Mouse (Mus musculus) midbrain, embryonic 15.5 days (tissue): ENCODE measurements around the gene Nfic. TPM values are rescaled to one million over a fixed set of nuclear protein-coding genes. Genes with fewer than 3 reads are reported as not detected.

Experiments
- ATAC-seq: fragments of 200-750 bp; cut with Nextera tagmentation; replicated peaks from 2 replicates; pipeline ENCODE4 v1.8.0; 2017; ENCODE audit warnings: moderate TSS enrichment
- H3K27ac ChIP-seq: fragments of 300-500 bp; sonication (generic); 2 replicates; pipeline ENCODE4 v1.5.1; 2015; ENCODE audit warnings: mild to moderate bottlenecking, inconsistent platforms
- H3K27me3 ChIP-seq: fragments of 300-500 bp; sonication (generic); replicated peaks from 2 replicates; pipeline ENCODE4 v1.6.1; 2015; ENCODE audit warnings: inconsistent platforms
- H3K36me3 ChIP-seq: fragments of 300-500 bp; sonication (generic); replicated peaks from 2 replicates; pipeline ENCODE4 v1.6.1; 2015; ENCODE audit warnings: inconsistent platforms
- H3K4me1 ChIP-seq: fragments of 300-500 bp; sonication (generic); 2 replicates; pipeline ENCODE4 v1.6.1; 2015; ENCODE audit warnings: inconsistent platforms
- H3K4me2 ChIP-seq: fragments of 300-500 bp; sonication (generic); 2 replicates; pipeline ENCODE4 v1.6.1; 2015; ENCODE audit warnings: inconsistent platforms, mild to moderate bottlenecking, moderate library complexity
- H3K4me3 ChIP-seq: fragments of 300-500 bp; sonication (generic); 2 replicates; pipeline ENCODE4 v1.5.1; 2015; ENCODE audit warnings: mild to moderate bottlenecking, inconsistent platforms
- H3K9ac ChIP-seq: fragments of 300-500 bp; sonication (generic); 2 replicates; pipeline ENCODE4 v1.6.1; 2015; ENCODE audit warnings: mild to moderate bottlenecking, inconsistent platforms
- H3K9me3 ChIP-seq: fragments of 300-500 bp; sonication (generic); 2 replicates; pipeline ENCODE4 v1.6.1; 2016; ENCODE audit warnings: inconsistent platforms
- whole genome bisulfite sequencing: fragments of 180-500 bp; shearing (Covaris S2); methylation state at CpG from one replicate; pipeline ENCODE4 v1.1.7; 2015; ENCODE audit warnings: mixed read lengths; 5-methylcytosine and 5-hydroxymethylcytosine counted together
- polyA plus RNA-seq: library from polyadenylated mRNA; unstranded; fragments of >200 nt; fragmentation: Nextera tagmentation; extraction: Ambion mirVana; gene quantifications from 2 replicates; pipeline ENCODE4 v1.2.1, GENCODE M21; 2015

Gene Nfic
- polyA plus RNA-seq, 1 experiment from 2014 or later: 18.1 TPM

DNA sequence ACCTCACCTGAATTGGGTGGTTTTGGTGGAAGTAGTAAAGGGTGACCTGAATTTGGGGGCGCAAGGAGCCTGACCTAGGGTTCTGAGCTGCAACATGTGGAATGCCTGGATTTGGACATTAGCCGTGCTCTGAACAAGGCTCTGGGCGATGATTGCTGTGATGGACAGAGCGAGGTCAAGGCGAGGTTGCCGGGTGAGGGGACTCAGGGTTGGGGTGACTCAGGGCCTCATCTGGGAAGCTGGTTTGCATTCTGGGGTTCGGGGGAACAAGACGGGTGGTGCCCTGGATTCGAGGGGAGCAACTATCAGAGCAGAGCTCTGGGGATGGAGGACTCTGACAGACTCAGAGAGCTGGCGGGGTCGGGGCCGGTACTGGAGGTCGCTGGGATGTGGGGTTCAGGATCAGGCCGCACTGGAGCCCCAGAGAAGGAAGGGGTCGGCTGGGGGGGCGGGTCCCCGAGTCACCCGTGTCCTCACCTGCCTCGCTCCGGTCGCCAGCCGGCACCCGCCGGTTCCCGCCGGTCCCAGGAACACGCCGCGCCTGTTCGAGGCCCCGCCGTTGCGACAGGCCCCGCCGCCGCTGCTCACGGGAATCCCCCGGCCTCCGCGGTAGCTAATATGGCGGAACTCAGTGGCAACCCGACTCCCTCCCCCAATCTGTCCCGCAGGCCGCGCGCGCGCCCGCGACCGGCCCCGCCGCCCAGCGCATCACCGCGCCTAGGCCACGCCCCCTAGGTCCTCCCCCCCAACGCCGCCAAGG, 77.5 kb downstream of the Nfic start, which contains the start of gene Fzr1:
TSS of gene Fzr1 (minus strand) at position 724 of the 760 bp plus-strand sequence.
- H3K9me3 ChIP-seq: no peaks in the 10 kb centered on the region
- peak; percentile 70 for ATAC-seq
- 1% methylated on average over 59 of the region's 59 CpGs for WGBS
- no peaks in the 10 kb centered on the region for H3K36me3 ChIP-seq
- H3K27ac ChIP-seq: peak within 1 kb of the TSS; percentile 81
- peak within 1 kb of the TSS; percentile 85 for H3K9ac ChIP-seq
- H3K4me3 ChIP-seq: peak within 1 kb of the TSS; percentile 68
- peaks cover 30% of the 10 kb centered on the region for H3K4me1 ChIP-seq
- peak within 1 kb of the TSS; percentile 61 for H3K4me2 ChIP-seq
- no peaks in the 10 kb centered on the region for H3K27me3 ChIP-seq

DNA sequence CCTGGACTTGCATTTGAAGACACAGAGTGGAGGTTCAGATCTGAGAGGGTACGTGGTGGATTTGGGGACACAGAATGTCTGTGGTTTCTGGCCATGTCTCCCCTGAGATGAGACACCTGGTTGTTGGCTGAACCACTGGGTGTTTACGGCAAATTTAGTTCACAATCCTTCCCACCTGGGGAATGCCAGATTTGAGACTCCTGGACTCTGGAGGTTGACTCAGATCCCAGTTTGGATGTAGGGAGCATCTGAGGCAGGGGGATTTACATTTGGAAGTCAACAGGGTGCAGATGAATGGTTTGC, 78.1 kb downstream of the Nfic start:
- H3K27me3 ChIP-seq: no peaks in the 10 kb centered on the region
- peak overlapping the region; percentile 85 for H3K9ac ChIP-seq
- H3K27ac ChIP-seq: peak overlapping the region; percentile 81; the same call in 1 of the 2 replicates
- H3K9me3 ChIP-seq: no peaks in the 10 kb centered on the region
- WGBS: 59% methylated on average over 2 of the region's 2 CpGs
- peaks cover 30% of the 10 kb centered on the region for H3K4me1 ChIP-seq
- H3K36me3 ChIP-seq: no peaks in the 10 kb centered on the region
- ATAC-seq: no peak
- peak overlapping the region; percentile 61 for H3K4me2 ChIP-seq
- peak overlapping the region; percentile 68 for H3K4me3 ChIP-seq

DNA sequence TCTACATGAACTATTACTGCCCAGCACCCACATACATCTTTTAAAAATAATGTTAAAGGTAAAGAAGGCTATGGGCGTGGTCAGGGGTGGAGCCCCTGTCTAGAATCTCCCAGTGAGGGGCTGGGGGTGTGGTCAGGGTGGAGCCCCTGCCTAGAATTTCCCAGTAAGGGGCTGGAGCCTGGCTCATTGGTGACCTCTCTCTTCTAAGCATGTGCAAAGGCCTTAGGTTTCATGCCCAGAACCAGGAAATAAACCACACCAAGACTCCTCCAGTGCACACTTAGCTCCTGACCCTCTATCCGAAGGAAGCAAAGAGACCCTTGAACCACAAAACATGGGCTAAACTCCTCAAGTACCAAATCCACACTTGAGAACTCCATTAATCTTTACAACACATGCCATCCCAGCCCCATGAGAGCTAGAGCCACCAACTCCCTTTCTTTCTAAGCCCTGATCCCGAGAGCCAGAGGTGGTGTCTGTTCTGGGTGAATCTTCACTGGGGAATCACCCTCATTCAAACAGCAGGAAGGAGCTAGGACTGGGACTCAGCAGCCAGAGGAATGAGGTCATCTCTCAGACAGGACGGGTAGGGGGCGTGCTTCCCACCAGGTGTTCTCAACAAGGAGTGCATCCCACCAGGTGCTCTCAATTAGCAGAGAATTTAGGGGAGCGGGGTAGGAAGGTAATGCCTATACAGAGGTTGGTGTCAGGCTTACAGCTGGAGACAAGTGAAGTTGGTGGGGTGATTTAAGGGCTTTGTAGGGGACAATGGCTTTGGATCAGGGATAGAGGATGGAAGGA, 78.7 kb downstream of the Nfic start:
- H3K4me1 ChIP-seq: peaks cover 30% of the 10 kb centered on the region
- H3K27me3 ChIP-seq: no peaks in the 10 kb centered on the region
- H3K4me3 ChIP-seq: peak overlapping the region; percentile 68
- H3K36me3 ChIP-seq: no peaks in the 10 kb centered on the region
- H3K9ac ChIP-seq: peak overlapping the region; percentile 85
- H3K4me2 ChIP-seq: peak overlapping the region; percentile 61
- H3K9me3 ChIP-seq: no peaks in the 10 kb centered on the region
- H3K27ac ChIP-seq: no peak overlapping the region
- ATAC-seq: no peak
- WGBS: 42% methylated on average over 6 of the region's 6 CpGs

DNA sequence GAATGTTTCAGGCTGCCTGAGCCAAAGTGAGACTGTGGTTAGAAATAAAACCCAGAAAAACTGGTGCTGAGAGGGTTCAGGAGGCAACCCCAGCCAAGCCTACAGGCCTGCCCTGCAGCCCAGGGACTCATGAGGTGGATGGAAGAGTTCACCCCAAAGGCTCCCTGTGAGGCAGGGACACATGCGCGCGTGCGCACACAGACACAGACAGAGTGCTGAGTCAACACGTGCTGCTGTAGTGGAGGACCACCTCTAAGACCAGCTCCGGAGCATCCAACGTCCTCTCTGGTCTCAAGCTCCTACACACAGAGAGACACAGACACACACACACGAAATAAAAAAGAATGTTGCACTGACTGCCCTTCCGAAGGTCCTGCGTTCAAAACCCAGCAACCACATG, 80.1 kb downstream of the Nfic start:
- H3K4me2 ChIP-seq: no peak overlapping the region
- H3K36me3 ChIP-seq: peaks cover 9% of the 10 kb centered on the region
- WGBS: 90% methylated on average over 10 of the region's 10 CpGs
- H3K27ac ChIP-seq: no peak overlapping the region
- H3K4me3 ChIP-seq: no peak overlapping the region
- no peak overlapping the region for H3K9ac ChIP-seq
- peaks cover 30% of the 10 kb centered on the region for H3K4me1 ChIP-seq
- no peak for ATAC-seq
- no peaks in the 10 kb centered on the region for H3K27me3 ChIP-seq
- H3K9me3 ChIP-seq: no peaks in the 10 kb centered on the region

DNA sequence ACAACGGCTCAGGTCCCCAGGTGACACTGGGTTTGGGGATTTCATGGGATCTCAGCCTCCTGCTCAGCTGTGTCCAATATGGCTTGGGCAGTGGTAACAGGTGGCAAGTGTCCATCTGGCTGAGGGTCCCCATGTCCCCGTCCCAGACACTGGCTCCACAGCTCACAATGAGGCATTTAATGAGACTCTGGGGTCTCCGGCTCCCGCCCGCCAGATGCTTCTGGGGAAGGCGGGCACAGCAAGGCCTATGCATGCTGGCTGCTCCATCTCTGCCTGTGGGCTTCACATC, 88.3 kb downstream of the Nfic start:
- Histone ChIP-seq H3K27ac (no peak overlapping the region), H3K4me3 (no peak overlapping the region), H3K27me3 (peaks cover 13% of the 10 kb centered on the region), H3K4me2 (no peak overlapping the region), H3K4me1 (peaks cover 24% of the 10 kb centered on the region), H3K9ac (no peak overlapping the region), H3K36me3 (peaks cover 42% of the 10 kb centered on the region), H3K9me3 (no peaks in the 10 kb centered on the region)
- 51% methylated on average over 6 of the region's 6 CpGs for WGBS
- ATAC-seq: no peak

DNA sequence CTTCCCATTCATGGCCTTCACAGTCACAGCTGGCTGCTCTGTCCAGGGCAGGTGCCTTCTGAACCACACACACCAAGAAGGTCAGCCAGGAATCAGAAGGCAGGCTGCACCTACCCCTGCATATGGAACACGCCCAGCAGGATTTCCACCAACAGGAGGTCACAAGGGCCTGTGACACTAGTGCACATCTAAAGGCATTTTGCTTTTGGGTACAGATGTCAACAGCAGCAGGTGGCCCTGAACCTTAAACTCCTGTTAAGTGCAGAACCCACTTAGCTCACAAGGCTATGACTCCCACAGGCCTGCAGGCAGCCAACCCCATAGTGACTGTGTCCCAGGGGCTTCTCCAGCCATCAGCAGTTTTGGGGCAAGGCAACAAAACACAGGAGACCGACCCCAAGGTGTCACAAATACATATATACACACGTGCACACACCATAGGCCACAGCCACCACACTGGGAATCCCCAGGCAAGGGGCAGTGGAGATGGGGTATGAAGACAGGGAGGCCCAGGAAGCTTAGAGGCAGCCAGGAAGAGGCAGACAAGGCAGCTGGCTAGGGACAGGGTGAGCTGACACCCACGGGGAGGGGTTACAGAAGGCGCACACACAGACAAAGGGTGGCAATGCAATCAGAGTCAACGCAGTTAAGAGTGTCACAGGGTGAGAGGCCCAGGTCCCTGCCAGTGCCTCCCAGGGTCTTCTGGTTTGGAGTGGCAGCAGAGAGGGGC, 88.8 kb downstream of the Nfic start:
- no peak overlapping the region for H3K27ac ChIP-seq
- no peak for ATAC-seq
- peaks cover 24% of the 10 kb centered on the region for H3K4me1 ChIP-seq
- peaks cover 13% of the 10 kb centered on the region for H3K27me3 ChIP-seq
- WGBS: 75% methylated on average over 6 of the region's 6 CpGs
- no peaks in the 10 kb centered on the region for H3K9me3 ChIP-seq
- H3K4me3 ChIP-seq: no peak overlapping the region
- H3K4me2 ChIP-seq: no peak overlapping the region
- no peak overlapping the region for H3K9ac ChIP-seq
- peaks cover 42% of the 10 kb centered on the region for H3K36me3 ChIP-seq

DNA sequence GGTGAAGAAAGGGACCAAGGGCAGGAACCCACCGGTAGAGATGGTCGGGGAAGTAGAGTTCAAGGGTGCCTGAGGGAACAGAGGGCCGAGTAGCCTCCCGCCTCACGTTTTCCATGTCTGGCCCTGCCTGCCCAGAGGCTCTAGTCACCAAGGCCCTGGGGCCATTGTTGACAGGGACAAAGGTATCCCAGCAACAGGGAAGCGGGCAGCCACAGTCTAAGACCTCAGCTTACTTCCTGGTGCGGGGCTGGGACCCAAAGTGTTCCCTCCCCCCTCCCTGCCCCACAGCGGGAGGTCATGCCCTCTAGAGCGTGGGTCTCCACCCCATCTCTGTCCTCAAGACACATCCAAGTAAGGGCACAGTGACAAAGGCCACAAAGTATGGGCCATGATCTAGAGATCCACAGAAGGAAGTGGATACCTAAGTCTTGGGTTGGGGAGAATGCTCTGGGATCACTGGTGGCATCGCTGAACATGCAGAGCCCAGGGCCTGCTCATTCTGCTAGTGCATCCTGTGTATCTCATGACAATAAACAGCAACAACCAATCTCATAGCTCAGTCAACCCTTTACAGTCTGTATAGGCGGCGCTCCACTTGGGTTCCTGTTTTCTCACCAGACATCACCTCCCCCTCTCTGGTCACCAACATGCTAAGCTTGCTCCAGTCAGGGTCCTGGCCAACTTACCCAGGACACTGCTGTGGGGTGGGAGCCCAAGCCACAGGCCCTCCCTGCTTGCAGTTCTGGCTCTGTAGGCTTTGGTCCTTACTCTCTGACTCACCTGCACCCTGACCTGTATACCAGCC, 89.6 kb downstream of the Nfic start, which contains the start of gene 4930404N11Rik:
TSS of gene 4930404N11Rik (minus strand) at position 145 of the 805 bp plus-strand sequence.
- Histone ChIP-seq H3K4me1 (peaks cover 25% of the 10 kb centered on the region), H3K27me3 (peaks cover 13% of the 10 kb centered on the region), H3K4me2 (peak within 1 kb of the TSS; percentile 45), H3K4me3 (peak within 1 kb of the TSS; percentile 17; the same call in 1 of the 2 replicates), H3K36me3 (peaks cover 38% of the 10 kb centered on the region), H3K9me3 (no peaks in the 10 kb centered on the region), H3K27ac (no peak within 1 kb of the TSS), H3K9ac (peak within 1 kb of the TSS; percentile 23; the same call in 1 of the 2 replicates)
- WGBS: 18% methylated on average over 12 of the region's 12 CpGs
- ATAC-seq: no peak

DNA sequence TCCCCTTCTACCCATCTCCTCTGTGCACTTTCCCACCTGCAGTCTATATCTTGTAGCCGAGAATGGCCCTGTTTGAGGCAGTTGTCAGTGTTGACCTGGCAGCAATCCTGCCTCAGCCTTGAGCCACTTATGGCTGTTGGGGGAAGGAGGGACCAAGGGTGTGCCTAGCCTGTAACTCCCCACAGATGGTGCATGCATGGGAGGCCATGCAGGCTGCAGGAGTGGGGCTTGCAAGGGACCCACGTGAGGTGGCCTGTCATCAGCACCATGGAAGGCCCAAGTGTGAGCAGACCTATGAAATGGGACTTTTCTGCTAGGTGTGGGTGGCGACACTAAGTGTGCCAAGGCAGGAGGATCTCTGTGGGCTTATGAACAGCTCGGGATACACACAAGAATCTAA, 90.4 kb downstream of the Nfic start:
- H3K4me3 ChIP-seq: no peak overlapping the region
- H3K9me3 ChIP-seq: no peaks in the 10 kb centered on the region
- H3K36me3 ChIP-seq: peaks cover 31% of the 10 kb centered on the region
- H3K4me2 ChIP-seq: no peak overlapping the region
- H3K27ac ChIP-seq: no peak overlapping the region
- 33% methylated on average over 4 of the region's 4 CpGs for WGBS
- no peak overlapping the region for H3K9ac ChIP-seq
- no peak; the same call in 1 of the 2 replicates for ATAC-seq
- H3K27me3 ChIP-seq: peaks cover 13% of the 10 kb centered on the region
- peaks cover 30% of the 10 kb centered on the region for H3K4me1 ChIP-seq

DNA sequence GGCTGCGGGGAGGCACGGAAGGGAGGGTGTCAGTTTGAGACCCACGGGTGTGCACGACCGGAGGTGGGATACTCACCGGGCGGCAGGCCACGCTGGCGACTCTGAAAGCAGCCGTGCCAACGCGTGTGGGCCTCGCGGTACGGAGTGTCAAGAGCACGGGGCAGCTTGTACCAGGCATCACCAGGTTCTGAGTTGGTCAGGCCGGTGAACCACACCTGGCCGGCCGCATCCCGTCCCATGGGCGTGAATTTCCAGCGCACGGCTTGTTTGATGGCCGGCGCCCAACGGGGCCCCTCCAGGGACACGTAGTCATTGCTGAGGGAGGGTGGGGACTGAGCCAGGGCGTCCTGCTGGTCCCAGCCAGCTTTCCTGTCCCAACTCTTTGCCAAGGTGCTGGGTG, 90.8 kb downstream of the Nfic start:
- Histone ChIP-seq H3K9ac (peak overlapping the region; percentile 23; the same call in 1 of the 2 replicates), H3K27me3 (peaks cover 13% of the 10 kb centered on the region), H3K4me2 (peak overlapping the region; percentile 45), H3K4me3 (peak overlapping the region; percentile 17), H3K36me3 (peaks cover 27% of the 10 kb centered on the region), H3K27ac (no peak overlapping the region), H3K4me1 (peaks cover 30% of the 10 kb centered on the region), H3K9me3 (no peaks in the 10 kb centered on the region)
- WGBS: 11% methylated on average over 28 of the region's 28 CpGs
- no peak; the same call in 1 of the 2 replicates for ATAC-seq

DNA sequence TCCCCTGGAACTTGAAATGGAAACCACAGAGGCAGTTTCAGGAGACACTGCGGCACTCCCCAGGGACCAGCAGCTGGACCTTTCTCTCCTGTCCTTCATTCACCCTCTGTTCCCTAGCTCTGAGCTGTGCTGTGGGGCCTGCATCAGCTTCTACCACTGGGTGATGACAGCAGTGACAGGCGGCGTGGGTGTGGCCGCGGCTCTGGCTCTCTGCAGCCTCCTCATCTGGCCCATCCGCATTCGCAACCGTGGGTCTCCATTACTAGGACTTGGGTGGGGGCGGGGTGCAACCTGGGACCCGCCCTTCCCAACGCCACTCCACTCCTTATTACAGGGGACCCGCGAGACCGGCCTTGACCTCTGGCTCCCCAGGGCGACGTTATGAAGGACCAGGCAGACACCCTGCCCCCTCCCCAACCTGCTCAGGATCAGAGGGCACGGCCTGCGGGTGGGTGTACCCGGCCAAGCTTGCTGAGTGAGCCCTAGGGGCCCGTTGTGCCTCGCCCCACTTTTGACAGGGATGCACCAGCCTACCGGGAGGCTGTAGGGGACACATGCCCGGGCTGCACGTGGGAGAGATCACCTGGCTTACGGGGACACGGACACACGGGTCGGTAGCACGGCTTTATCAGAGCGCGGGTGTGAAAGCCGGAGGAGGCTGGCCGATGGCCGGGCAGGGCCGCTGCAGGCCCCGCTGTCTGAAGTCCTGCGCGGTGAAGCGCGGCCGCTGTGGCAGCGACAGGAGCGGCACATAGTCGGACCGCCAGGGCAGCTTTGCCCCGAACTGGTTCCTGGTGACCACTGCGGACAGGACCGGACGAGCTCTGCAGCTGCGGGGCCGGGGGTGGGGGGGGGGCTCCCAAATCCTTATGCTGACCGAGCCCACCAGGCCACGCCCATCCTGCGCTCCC, 91.7 kb downstream of the Nfic start:
- Histone ChIP-seq H3K36me3 (peaks cover 17% of the 10 kb centered on the region), H3K9ac (peak overlapping the region; percentile 19), H3K27me3 (peaks cover 13% of the 10 kb centered on the region), H3K4me3 (peak overlapping the region; percentile 17), H3K27ac (no peak overlapping the region), H3K4me2 (peak overlapping the region; percentile 45), H3K4me1 (peaks cover 33% of the 10 kb centered on the region), H3K9me3 (no peaks in the 10 kb centered on the region)
- ATAC-seq: no peak
- WGBS: 16% methylated on average over 54 of the region's 54 CpGs
